Mouse (Mus musculus) ES-E14 (cell line): ENCODE results near the gene Cenpa. TPM values are rescaled to one million over a fixed set of nuclear protein-coding genes. Genes with fewer than 3 reads are reported as not detected.
A peak's percentile ranks its signal among the peaks of the same experiment; 100 is the strongest.

Source experiments
- DNase-seq: peaks from one replicate; pipeline ENCODE4 v3.0.0-alpha.2; 2013; ENCODE audit warnings: low read depth, low spot score
- H3K27ac ChIP-seq: 2 replicates; pipeline ENCODE4 v1.5.1; 2012; ENCODE audit warnings: low read depth, mild to moderate bottlenecking, low read length, moderate library complexity, mixed read lengths; ENCODE audit not compliant: poor library complexity, insufficient read depth, severe bottlenecking
- H3K36me3 ChIP-seq: 2 replicates; pipeline ENCODE4 v1.6.1; 2012; ENCODE audit warnings: mild to moderate bottlenecking, low read length, moderate library complexity, mixed read lengths; ENCODE audit not compliant: control insufficient read depth, poor library complexity, insufficient read depth, severe bottlenecking
- H3K4me1 ChIP-seq, 2 experiments: fragments of 150-350 bp in 1 of 2; sonication (generic) in 1 of 2; 2 replicates each; pipeline ENCODE4 v1.6.1; 2012; ENCODE audit warnings: low read length in 2 of 2, mild to moderate bottlenecking in 1 of 2, mixed read lengths in 1 of 2; ENCODE audit not compliant: control insufficient read depth in 2 of 2, insufficient read depth in 2 of 2, poor library complexity in 1 of 2
- H3K4me3 ChIP-seq, 2 experiments: fragments of 150-350 bp in 1 of 2; sonication (generic) in 1 of 2; 2 replicates each; pipeline ENCODE4 v1.5.1; 2012; ENCODE audit warnings: low read length in 2 of 2, low read depth in 1 of 2, mild to moderate bottlenecking in 1 of 2, mixed read lengths in 1 of 2; ENCODE audit not compliant: insufficient read depth in 1 of 2, poor library complexity in 1 of 2, severe bottlenecking in 1 of 2
- H3K9ac ChIP-seq: 2 replicates; pipeline ENCODE4 v1.6.1; 2012; ENCODE audit warnings: low read depth, mild to moderate bottlenecking, low read length, mixed read lengths; ENCODE audit not compliant: poor library complexity, insufficient read depth, severe bottlenecking
- H3K9me3 ChIP-seq: fragments of 150-350 bp; sonication (generic); 2 replicates; pipeline ENCODE4 v1.6.1; 2012; ENCODE audit warnings: low read depth, mild to moderate bottlenecking, low read length; ENCODE audit not compliant: control insufficient read depth, insufficient read depth
- CHD2 ChIP-seq: IDR thresholded peaks from 2 replicates; pipeline ENCODE4 v1.6.1; 2014; ENCODE audit warnings: mild to moderate bottlenecking, low read depth, low read length, inconsistent platforms
- HCFC1 ChIP-seq: IDR thresholded peaks from 2 replicates; pipeline ENCODE4 v1.6.1; 2012; ENCODE audit warnings: low read length, inconsistent platforms, borderline replicate concordance; ENCODE audit not compliant: insufficient read depth
- MAFK ChIP-seq: IDR thresholded peaks from 2 replicates; pipeline ENCODE4 v1.6.1; 2014; ENCODE audit warnings: mild to moderate bottlenecking, low read depth, low read length, inconsistent platforms; ENCODE audit not compliant: insufficient read depth
- ZC3H11A ChIP-seq: IDR thresholded peaks from 2 replicates; pipeline ENCODE4 v1.6.1; 2012; ENCODE audit warnings: low read depth, mild to moderate bottlenecking, inconsistent platforms, low read length, borderline replicate concordance
- ZNF384 ChIP-seq: IDR thresholded peaks from 2 replicates; pipeline ENCODE4 v1.6.1; 2012; ENCODE audit warnings: low read depth, low read length, inconsistent platforms
- in situ Hi-C, 2 experiments: fragments of 600-800 bp; cut with MboI; formaldehyde crosslinking; loops; one replicate each; pipeline ENCODE4 v1.15.1; 2025; ENCODE audit warnings: low sequenced_read_pairs in 2 of 2, inconsistent platforms in 1 of 2; ENCODE audit not compliant: unreplicated experiment in 2 of 2
- total RNA-seq: library from RNA; depleted of rRNA; stranded (reverse); fragments of 300-350 nt; gene quantifications from 2 replicates; pipeline ENCODE4 v1.2.3, GENCODE M21; 2012

Cenpa gene
- total RNA-seq, 1 experiment, result 102 TPM

DNA sequence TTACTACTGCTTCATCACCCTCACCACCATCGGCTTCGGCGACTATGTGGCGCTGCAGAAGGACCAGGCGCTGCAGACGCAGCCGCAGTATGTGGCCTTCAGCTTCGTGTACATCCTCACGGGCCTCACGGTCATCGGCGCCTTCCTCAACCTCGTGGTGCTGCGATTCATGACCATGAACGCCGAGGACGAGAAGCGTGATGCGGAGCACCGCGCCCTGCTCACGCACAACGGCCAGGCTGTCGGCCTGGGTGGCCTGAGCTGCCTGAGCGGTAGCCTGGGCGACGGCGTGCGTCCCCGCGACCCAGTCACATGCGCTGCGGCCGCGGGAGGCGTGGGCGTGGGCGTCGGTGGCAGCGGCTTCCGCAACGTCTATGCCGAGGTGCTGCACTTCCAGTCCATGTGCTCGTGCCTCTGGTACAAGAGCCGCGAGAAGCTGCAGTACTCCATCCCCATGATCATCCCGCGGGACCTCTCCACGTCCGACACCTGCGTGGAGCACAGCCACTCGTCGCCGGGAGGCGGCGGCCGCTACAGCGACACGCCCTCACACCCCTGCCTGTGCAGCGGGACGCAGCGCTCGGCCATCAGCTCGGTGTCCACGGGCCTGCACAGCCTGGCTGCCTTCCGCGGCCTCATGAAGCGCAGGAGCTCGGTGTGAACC, 44.3 kb upstream of the Cenpa start:
- Histone ChIP-seq H3K9me3 (no peaks in the 10 kb centered on the region), H3K9ac (no peak overlapping the region)
- in situ Hi-C loops, result no loop called here

DNA sequence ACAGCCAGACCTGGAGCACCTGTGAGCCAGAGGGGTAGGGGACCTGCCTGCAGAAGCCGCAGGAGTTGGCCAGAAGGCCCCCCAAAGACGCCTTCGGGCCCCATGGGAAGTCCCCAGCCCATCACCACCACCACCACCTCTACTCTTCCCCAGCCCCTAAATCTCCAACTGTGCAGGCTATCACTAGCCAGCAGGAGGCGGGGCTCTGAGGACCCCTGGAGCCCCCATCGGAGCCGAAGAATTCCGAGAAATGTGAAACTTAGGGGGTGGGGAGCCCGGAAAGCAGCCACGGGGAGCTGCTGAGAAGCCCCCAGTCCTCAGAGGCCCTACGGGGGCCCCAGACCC, 43.8 kb upstream of the Cenpa start:
- H3K27ac ChIP-seq, result no peak overlapping the region
- no peaks in the 10 kb centered on the region for H3K36me3 ChIP-seq
- DNase-seq, result no peak
- no peaks in the 10 kb centered on the region for H3K9me3 ChIP-seq
- peak overlapping the region in 1 of 2 experiments; percentile 36; a peak in 3 of 4 replicates for H3K4me3 ChIP-seq
- H3K4me1 ChIP-seq, result peaks cover 0 to 14% of the 10 kb centered on the region in 2 experiments; a peak in 1 of 4 replicates
- no peak overlapping the region for H3K9ac ChIP-seq
- in situ Hi-C loops, result no loop called here
- TF ChIP-seq ZNF384 (no peak), CHD2 (no peak), HCFC1 (no peak), ZC3H11A (no peak), MAFK (no peak)

More for the DNA sequence above, 44.3 kb upstream of the Cenpa start:
- H3K4me3 ChIP-seq, result peak overlapping the region; percentile 22 to 36; a peak in 3 of 4 replicates
- H3K27ac ChIP-seq, result no peak overlapping the region
- peaks cover under 1 to 15% of the 10 kb centered on the region in 2 experiments; a peak in 2 of 4 replicates for H3K4me1 ChIP-seq
- no peak for DNase-seq
- TF ChIP-seq CHD2 (no peak), HCFC1 (no peak)
- H3K36me3 ChIP-seq, result no peaks in the 10 kb centered on the region

DNA sequence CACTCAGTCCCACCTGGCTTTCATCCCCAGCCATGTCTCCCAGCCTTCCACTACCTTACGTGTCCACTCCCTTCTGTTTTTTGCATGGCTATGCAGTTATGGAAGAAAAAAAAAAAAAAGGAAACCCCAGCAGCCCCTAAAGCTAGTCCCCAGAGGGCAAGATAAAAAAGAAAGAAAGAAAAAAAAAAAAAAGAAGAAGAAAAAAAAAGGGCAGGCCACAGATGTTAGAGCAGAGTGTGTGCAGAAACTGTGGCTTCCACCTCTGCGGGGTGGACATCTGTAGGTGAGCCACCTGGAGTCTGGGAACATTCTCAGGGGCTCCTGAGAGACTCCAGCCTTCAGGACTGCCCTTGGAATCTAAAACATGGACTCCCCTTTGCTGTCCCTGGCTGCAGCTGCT, 43.2 kb upstream of the Cenpa start:
- Histone ChIP-seq H3K9ac (no peak overlapping the region), H3K4me3 (no peak overlapping the region), H3K36me3 (no peaks in the 10 kb centered on the region), H3K9me3 (0 out of 2 replicates have a peak, but pooled peaks cover 1% of the 10 kb centered on the region), H3K4me1 (peaks cover 0 to 11% of the 10 kb centered on the region in 2 experiments; a peak in 1 of 4 replicates), H3K27ac (no peak overlapping the region)
- TF ChIP-seq CHD2, result no peak
- TF ChIP-seq HCFC1, result no peak
- no peak for TF ChIP-seq ZC3H11A
- no peak for TF ChIP-seq MAFK
- no peak for TF ChIP-seq ZNF384
- in situ Hi-C loops, result no loop called here
- no peak for DNase-seq

DNA sequence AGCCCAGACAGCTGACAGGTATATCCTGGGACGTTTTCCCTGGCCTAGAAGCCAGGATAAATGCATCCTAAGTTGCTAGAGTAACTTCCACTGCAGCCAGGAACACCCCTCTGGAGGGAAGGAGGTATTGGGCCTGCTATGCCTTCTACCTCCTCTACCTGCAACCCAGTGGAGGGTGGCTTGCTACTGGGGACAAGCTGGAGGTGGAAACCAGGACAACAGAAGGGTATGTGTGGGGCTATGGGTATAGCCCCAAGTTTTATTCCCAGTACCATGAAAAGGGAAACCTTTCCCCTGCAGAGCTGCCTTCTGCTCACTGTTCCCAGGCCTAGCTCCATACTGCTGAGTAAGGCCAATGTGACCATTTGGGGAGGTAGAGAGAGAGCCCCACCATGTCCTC, 42.3 kb upstream of the Cenpa start:
- H3K9me3 ChIP-seq, result 0 out of 2 replicates have a peak, but pooled peaks cover 1% of the 10 kb centered on the region
- H3K9ac ChIP-seq, result no peak overlapping the region
- H3K36me3 ChIP-seq, result no peaks in the 10 kb centered on the region
- no peak for DNase-seq
- H3K27ac ChIP-seq, result no peak overlapping the region
- in situ Hi-C loops, result no loop called here
- no peak overlapping the region for H3K4me3 ChIP-seq
- H3K4me1 ChIP-seq, result peaks cover 0 to 11% of the 10 kb centered on the region in 2 experiments; a peak in 1 of 4 replicates
- TF ChIP-seq HCFC1, result no peak
- no peak for TF ChIP-seq ZNF384

DNA sequence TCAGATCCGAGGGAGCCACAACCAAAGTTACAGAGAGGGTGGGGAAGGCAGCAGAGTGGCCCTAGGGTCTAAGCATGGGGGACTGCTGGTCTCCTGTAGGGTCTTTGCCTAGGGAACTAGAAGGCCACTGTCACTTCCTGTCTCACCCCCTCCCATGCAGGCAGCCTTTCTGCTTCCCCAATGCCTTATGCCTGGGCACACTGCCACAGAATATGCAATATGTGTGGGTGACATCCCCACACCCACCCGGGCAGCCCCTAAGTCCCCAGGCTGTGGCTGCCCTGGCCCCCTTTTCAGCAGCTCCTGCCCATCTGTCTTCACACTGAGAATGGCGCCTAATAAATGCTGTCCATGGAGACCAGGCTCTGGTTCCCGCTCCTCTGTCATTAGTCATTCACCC, 41.7 kb upstream of the Cenpa start:
- Histone ChIP-seq H3K36me3 (no peaks in the 10 kb centered on the region), H3K9ac (no peak overlapping the region), H3K27ac (no peak overlapping the region), H3K4me1 (peaks cover 0 to 11% of the 10 kb centered on the region in 2 experiments; a peak in 1 of 4 replicates), H3K9me3 (0 out of 2 replicates have a peak, but pooled peaks cover 1% of the 10 kb centered on the region), H3K4me3 (no peak overlapping the region)
- in situ Hi-C loops, result no loop called here
- TF ChIP-seq MAFK, result no peak
- DNase-seq, result no peak
